Mouse (Mus musculus) urinary bladder, adult 2 months (tissue): ENCODE results near the gene Olfr362. TPM values are rescaled to one million over a fixed set of nuclear protein-coding genes. Genes with fewer than 3 reads are reported as not detected.
"Not testable (repeated sequence)": the region's sequence is repeated elsewhere in the genome, so short reads cannot be mapped to it uniquely, and the experiment has no call there.

Experiments
- DNase-seq: peaks from one replicate; pipeline ENCODE4 v3.0.0; 2022; ENCODE audit warnings: low spot score
- polyA plus RNA-seq: library from polyadenylated mRNA; depleted of rRNA; stranded (reverse); fragments of >200 nt; gene quantifications from 2 replicates; pipeline ENCODE4 v1.2.3, GENCODE M21; 2012; rRNA removed

Gene Olfr362
- polyA plus RNA-seq: not detected in 2 replicates

- DNase-seq: no peak
These were observed at the start of gene Olfr362 for GRCm38 (mm10) chr2:37117810-37118209. Gene Olfr362 (minus strand): TSS chr2:37117910.

GRCm38 (mm10) chr2:37139022-37139421, 21.3 kb upstream of the Olfr362 start, which contains the start of gene Olfr364-ps1:
Gene Olfr364-ps1 (plus strand): TSS chr2:37139322.
- DNase-seq: no peak

GRCm38 (mm10) chr2:37089190-37089589, 28.5 kb downstream of the Olfr362 start, which contains the start of gene Olfr361:
Gene Olfr361 (minus strand): TSS chr2:37089290.
- DNase-seq: not testable (repeated sequence)

- no peak for DNase-seq
These were observed 52.3 kb downstream of the Olfr362 start, which contains the start of gene Olfr360 for GRCm38 (mm10) chr2:37065446-37065845. Gene Olfr360 (plus strand): TSS chr2:37065746.

Other genes with a start within 250 kb of the Olfr362 start
- gene Olfr352, start 249.4 kb downstream of the Olfr362 start, polyA plus RNA-seq: not detected in 2 replicates
- not detected in 2 replicates for gene Olfr353, start 225.0 kb downstream of the Olfr362 start, polyA plus RNA-seq
- gene Olfr354, start 212.2 kb downstream of the Olfr362 start, polyA plus RNA-seq: not detected in 2 replicates
- not detected in 2 replicates for gene Olfr355, start 189.0 kb downstream of the Olfr362 start, polyA plus RNA-seq
- gene Olfr356, start 180.8 kb downstream of the Olfr362 start, polyA plus RNA-seq: not detected in 2 replicates
- gene Olfr357, start 124.1 kb downstream of the Olfr362 start, polyA plus RNA-seq: not detected in 2 replicates
- gene Olfr358, start 108.6 kb downstream of the Olfr362 start, polyA plus RNA-seq: not detected in 2 replicates
- gene Olfr360, start 52.2 kb downstream of the Olfr362 start, polyA plus RNA-seq: not detected in 2 replicates
- not detected in 2 replicates for gene Olfr361, start 28.6 kb downstream of the Olfr362 start, polyA plus RNA-seq
- not detected in 2 replicates for gene Olfr364-ps1, start 21.4 kb upstream of the Olfr362 start, polyA plus RNA-seq
- gene Olfr365, start 70.3 kb upstream of the Olfr362 start, polyA plus RNA-seq: not detected in 2 replicates
- not detected in 2 replicates for gene Olfr366, start 93.7 kb upstream of the Olfr362 start, polyA plus RNA-seq
- gene Olfr368, start 208.6 kb upstream of the Olfr362 start, polyA plus RNA-seq: not detected in 2 replicates
- 21.0 and 22.8 TPM in 2 replicates for gene Pdcl, start 241.4 kb upstream of the Olfr362 start, polyA plus RNA-seq